Mouse (Mus musculus) retina, postnatal 1 day (tissue): Measurements from ENCODE around the gene Rpp14.
A peak's percentile ranks its signal among the peaks of the same experiment; 100 is the strongest.

Experiments
- DNase-seq: peaks from one replicate; pipeline ENCODE4 v3.0.0-alpha.2; 2012

Rpp14 gene

GRCm38 (mm10) chr14:8062076-8062475 is 18.1 kb upstream of the Rpp14 start:
- DNase-seq, result peak; percentile 14

- DNase-seq, result no peak
Measured at GRCm38 (mm10) chr14:8062537-8063301, 17.4 kb upstream of the Rpp14 start.

- DNase-seq, result no peak
Measured at GRCm38 (mm10) chr14:8063835-8064785, 16.1 kb upstream of the Rpp14 start.

- no peak for DNase-seq
Measured at GRCm38 (mm10) chr14:8080718-8081117, 551 bp downstream of the Rpp14 start.

- DNase-seq, result no peak
Measured at GRCm38 (mm10) chr14:8082949-8083348, 2.8 kb downstream of the Rpp14 start.

GRCm38 (mm10) chr14:8089016-8089415 is 8.8 kb downstream of the Rpp14 start:
- DNase-seq, result no peak

- DNase-seq, result peak; percentile 69
Measured at GRCm38 (mm10) chr14:8092573-8092972, 12.4 kb downstream of the Rpp14 start.

GRCm38 (mm10) chr14:8093427-8093826 is 13.3 kb downstream of the Rpp14 start:
- DNase-seq, result peak; percentile 11

- no peak for DNase-seq
Measured at GRCm38 (mm10) chr14:8094931-8095561, 14.9 kb downstream of the Rpp14 start.

- no peak for DNase-seq
Measured at GRCm38 (mm10) chr14:8095562-8095950, 15.4 kb downstream of the Rpp14 start.

GRCm38 (mm10) chr14:8097978-8098686 is 18.0 kb downstream of the Rpp14 start, which contains the start of gene Pxk:
Gene Pxk, plus strand, starts transcription at chr14:8098211.
- peak; percentile 92 for DNase-seq

GRCm38 (mm10) chr14:8098687-8098995 is 18.5 kb downstream of the Rpp14 start:
- no peak for DNase-seq

GRCm38 (mm10) chr14:8099561-8100021 is 19.4 kb downstream of the Rpp14 start:
- DNase-seq, result no peak

GRCm38 (mm10) chr14:8101886-8102285 is 21.7 kb downstream of the Rpp14 start:
- DNase-seq, result no peak

GRCm38 (mm10) chr14:8102676-8103075 is 22.5 kb downstream of the Rpp14 start:
- DNase-seq, result no peak

- no peak for DNase-seq
Measured at GRCm38 (mm10) chr14:8108047-8108446, 27.9 kb downstream of the Rpp14 start.

- DNase-seq, result no peak
Measured at GRCm38 (mm10) chr14:8108976-8109375, 28.8 kb downstream of the Rpp14 start.

GRCm38 (mm10) chr14:8111545-8111944 is 31.4 kb downstream of the Rpp14 start:
- DNase-seq, result no peak

GRCm38 (mm10) chr14:8112036-8112435 is 31.9 kb downstream of the Rpp14 start:
- DNase-seq, result no peak

- DNase-seq, result no peak
Measured at GRCm38 (mm10) chr14:8113616-8114015, 33.4 kb downstream of the Rpp14 start.

GRCm38 (mm10) chr14:8114306-8114705 is 34.1 kb downstream of the Rpp14 start:
- DNase-seq, result no peak

- no peak for DNase-seq
Measured at GRCm38 (mm10) chr14:8114756-8115155, 34.6 kb downstream of the Rpp14 start.

- no peak for DNase-seq
Measured at GRCm38 (mm10) chr14:8115772-8116171, 35.6 kb downstream of the Rpp14 start.
